Mouse (Mus musculus) left cerebral cortex, adult 2 months (tissue): ENCODE data around the gene Zfp691. TPM values are rescaled to one million over a fixed set of nuclear protein-coding genes. Genes with fewer than 3 reads are reported as not detected.

Source experiments
- DNase-seq, 2 experiments: peaks; one replicate each; pipeline ENCODE4 v3.0.0; 2021 to 2022; ENCODE audit warnings: low spot score in 2 of 2, mixed read lengths in 1 of 2; ENCODE audit errors: extremely low spot score in 1 of 2
- H3K27ac ChIP-seq: fragments of 200-600 bp; 2 replicates; pipeline ENCODE4 v1.8.1; 2022
- H3K4me3 ChIP-seq: fragments of 200-600 bp; 2 replicates; pipeline ENCODE4 v1.8.1; 2022
- CTCF ChIP-seq: fragments of 200-600 bp; IDR thresholded peaks from 2 replicates; pipeline ENCODE4 v1.8.1; 2022; ENCODE audit warnings: antibody characterized with exemption, mild to moderate bottlenecking, moderate library complexity
- intact Hi-C: fragments of 180-260 bp; cut with DNase I; formaldehyde crosslinking; loops from one replicate; pipeline ENCODE4 v1.15.1; 2025
- total RNA-seq, 2 experiments: library from RNA; stranded (reverse); gene quantifications; 2 replicates each; pipeline ENCODE4 v1.2.3; 2021

Zfp691 gene
- total RNA-seq, 2 experiments from 2014 or later: 7.5 to 7.8 TPM

DNA sequence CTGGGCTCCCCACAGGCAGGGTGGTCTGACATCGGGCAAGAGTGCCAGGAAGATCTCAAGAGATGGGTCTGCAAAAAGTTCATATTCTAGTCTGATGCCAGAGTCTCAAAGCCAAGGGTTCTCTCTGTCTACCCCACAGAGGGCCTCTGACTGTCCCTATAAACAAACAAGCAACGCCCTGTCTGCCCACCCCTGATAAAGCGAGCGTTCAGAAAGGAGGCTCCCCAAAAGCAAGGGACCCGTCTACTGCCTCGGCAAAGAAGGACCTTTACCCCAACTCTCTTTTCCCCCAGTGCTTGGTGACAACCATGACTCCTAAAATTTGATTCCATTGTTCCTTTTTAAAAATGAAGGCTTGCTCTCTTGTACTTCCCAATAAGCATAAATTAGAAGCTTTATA, 15.9 kb upstream of the Zfp691 start, which contains the start of gene Ermap:
Gene Ermap, minus strand, starts transcription at position 148 of the 400 bp plus-strand sequence.
- Histone ChIP-seq H3K27ac (no peak within 1 kb of the TSS), H3K4me3 (no peak within 1 kb of the TSS)
- TF ChIP-seq CTCF: no peak
- intact Hi-C loops: loop anchor here (10.0 kb wide), 1 partner anchor 545 kb away; no protein-coding TSS in a partner anchor
- DNase-seq: no peak

DNA sequence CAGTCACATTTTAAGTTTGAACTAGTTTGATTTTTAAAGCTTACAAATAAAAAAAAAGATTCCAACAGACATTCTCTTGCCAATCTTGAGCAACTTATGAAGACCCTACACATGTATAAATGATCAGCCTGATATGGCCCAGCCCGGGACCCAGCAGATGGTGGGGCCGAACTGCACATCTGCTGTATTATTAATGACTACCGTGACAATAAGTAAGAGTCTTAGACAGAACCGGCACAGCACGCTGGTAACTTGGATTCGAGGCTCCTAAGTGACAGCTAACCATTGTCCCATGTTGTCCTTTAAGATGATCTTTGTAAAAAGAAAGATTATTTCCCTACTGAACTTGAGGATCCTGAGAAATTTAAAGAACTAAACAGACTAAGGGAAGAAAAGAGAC, 15.4 kb upstream of the Zfp691 start:
- Histone ChIP-seq H3K27ac (no peak overlapping the region), H3K4me3 (no peak overlapping the region)
- DNase-seq: no peak
- TF ChIP-seq CTCF: no peak
- intact Hi-C loops: no loop called here

DNA sequence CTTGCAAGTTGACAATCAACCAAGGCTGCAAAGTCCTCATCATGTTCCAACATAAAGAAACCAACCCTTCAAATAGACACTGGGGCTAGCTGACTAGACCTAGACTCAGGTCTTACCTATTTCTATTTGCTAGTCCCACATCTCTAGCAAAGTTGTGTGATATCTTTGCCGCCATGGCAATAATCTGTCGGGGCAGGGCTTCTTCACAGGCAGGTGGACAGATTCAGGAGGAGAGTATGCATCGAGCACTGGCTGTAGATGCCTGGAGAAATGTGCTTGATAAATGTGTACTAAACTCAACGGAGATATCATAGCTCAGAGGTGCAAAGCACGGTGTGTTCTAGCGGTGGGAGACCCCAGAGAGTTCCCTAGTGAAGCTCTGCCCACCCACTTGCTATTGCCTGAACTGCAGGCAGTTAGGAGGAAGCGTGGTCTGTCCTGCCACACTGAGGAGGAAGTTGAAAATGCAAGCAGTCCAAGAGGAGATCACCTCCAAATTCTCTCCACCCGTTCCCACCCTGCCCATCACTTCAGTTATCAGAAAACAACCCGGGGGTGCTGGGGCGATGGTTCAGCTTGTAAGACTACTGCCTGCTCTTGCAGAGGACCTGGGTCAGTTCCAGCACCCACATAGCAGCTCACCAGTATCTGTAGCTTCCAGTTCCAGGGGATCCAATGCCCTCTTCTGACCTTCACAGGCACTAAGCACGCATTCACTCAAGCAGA, 14.2 kb upstream of the Zfp691 start:
- intact Hi-C loops: no loop called here
- DNase-seq: no peak
- peak; percentile 38 for TF ChIP-seq CTCF
- Histone ChIP-seq H3K4me3 (no peak overlapping the region), H3K27ac (no peak overlapping the region)

GRCm38 (mm10) chr4:119185771-119186170, 11.8 kb upstream of the Zfp691 start:
- no peak for TF ChIP-seq CTCF
- H3K27ac ChIP-seq: no peak overlapping the region
- intact Hi-C loops: no loop called here
- DNase-seq: no peak
- H3K4me3 ChIP-seq: no peak overlapping the region

- H3K27ac ChIP-seq: no peak overlapping the region
- no peak for TF ChIP-seq CTCF
- intact Hi-C loops: no loop called here
- no peak for DNase-seq
- no peak overlapping the region for H3K4me3 ChIP-seq
Measured at GRCm38 (mm10) chr4:119183525-119183924, 9.5 kb upstream of the Zfp691 start.

- H3K27ac ChIP-seq: no peak overlapping the region
- H3K4me3 ChIP-seq: no peak overlapping the region
- intact Hi-C loops: no loop called here
- no peak for TF ChIP-seq CTCF
- DNase-seq: no peak
Measured at GRCm38 (mm10) chr4:119181456-119181855, 7.5 kb upstream of the Zfp691 start.

DNA sequence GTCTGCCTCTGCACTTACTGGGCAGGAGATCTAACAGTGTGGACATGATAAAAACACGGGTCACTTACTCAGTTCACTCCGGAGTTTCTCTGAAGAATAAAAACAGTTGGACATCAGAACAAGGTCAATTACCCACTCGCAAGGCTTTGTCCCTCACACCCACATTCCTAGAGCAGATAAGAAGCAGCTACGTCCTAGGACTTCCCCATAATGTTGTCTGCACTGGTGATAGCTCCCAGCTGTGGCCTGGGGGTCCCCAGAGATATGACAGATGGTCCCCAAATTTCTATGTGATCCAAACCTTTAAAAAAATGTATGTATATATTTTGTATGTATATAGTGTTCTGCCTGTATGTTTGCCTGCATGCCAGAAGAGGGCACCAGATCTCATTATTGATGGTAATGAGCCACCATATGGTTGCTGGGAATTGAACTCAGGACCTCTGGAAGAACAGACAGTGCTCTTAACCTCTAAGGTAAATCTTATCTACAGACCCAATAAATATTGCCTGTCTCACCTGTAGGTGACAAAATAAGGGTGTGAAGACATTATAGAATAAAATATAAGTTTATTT, 6.2 kb upstream of the Zfp691 start:
- Histone ChIP-seq H3K27ac (no peak overlapping the region), H3K4me3 (no peak overlapping the region)
- TF ChIP-seq CTCF: no peak
- intact Hi-C loops: no loop called here
- DNase-seq: no peak

GRCm38 (mm10) chr4:119178331-119178730, 4.3 kb upstream of the Zfp691 start:
- intact Hi-C loops: loop anchor here (10.0 kb wide), 1 partner anchor 554 kb away; the partner anchor contains the start of genes Cfap57 and Ebna1bp2
- no peak for DNase-seq
- TF ChIP-seq CTCF: no peak
- no peak overlapping the region for H3K4me3 ChIP-seq
- H3K27ac ChIP-seq: no peak overlapping the region

DNA sequence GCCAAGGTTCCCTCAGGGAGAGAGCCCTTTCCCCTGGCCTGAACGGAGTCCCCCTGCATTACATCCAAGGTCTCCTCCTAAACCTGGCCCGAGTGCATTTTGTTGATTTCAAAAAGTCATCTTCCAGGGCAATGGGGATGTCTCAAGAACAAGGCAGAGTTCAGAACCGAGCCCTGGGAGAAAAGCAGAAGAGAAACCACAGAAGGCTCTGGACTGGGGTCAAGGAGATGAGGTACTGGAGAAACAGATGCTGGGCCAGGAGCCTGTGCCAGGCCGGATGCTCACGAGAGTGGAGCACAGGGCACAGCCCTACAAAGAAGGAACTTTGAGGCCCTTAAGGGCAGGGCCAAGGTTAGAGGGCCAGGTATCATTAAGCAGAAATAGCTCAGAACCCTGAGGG, 3.7 kb upstream of the Zfp691 start:
- H3K4me3 ChIP-seq: no peak overlapping the region
- TF ChIP-seq CTCF: no peak
- no peak for DNase-seq
- no peak overlapping the region for H3K27ac ChIP-seq
- intact Hi-C loops: loop anchor here (10.0 kb wide), 1 partner anchor 553 kb away; the partner anchor contains the start of genes Cfap57 and Ebna1bp2

DNA sequence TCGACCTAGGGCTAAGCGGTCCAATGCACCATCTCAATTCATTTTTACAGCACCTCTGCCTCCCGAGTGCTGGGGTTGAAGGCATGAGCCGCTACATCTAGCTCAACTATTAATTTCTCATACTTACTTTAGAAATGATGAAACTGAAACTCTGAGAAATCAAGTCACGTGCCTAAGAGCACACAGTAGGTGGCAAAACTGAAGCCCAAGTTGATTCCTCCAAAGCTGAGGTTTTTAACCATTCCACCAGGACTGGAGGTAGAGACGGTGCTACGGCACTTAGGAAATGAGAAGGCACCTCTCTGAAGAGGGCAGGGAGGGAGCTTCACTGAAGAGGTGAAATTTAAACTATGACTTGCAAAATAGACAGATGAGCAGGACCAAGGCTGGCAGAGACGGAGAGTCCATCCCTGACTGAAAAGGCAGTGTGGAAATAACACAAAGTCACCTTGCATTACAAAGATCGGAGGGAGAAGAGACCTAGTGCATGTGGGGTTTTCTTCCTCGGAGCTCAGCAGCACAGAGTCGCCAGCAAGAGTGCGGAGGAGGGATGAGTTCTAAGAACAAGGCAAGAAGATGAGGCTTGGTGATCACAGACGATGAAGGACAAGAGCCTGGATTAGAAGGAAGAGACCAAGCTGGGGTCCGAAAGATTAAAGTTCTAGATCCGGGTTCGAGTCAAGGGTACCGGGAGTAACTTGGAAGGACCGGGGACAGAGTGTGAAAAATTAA, 910 bp downstream of the Zfp691 start:
- DNase-seq: peak in 1 of 2 experiments; percentile 27
- Histone ChIP-seq H3K4me3 (peak overlapping the region; percentile 86), H3K27ac (peak overlapping the region; percentile 84)
- intact Hi-C loops: loop anchor here (10.0 kb wide), 1 partner anchor 548 kb away; the partner anchor contains the start of genes Cfap57 and Ebna1bp2
- TF ChIP-seq CTCF: no peak

DNA sequence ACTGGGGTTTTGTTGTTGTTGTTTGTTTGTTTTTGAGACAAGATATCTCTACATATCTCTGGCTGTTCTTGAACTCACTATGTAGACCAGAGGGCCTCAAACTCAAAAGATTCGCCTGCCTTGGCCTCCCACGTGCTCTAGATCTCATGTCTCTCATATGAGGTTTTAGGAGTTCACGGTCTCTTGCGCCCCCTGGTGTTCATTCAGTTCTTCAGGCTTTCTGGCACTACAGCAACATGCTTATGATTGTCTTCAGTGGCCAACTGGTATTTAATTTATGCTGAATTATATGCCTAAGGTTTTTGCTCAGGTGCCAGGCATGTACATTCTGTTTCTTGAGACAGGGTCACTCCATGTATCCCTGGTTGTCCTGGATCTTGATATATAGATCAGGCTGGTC, 6.3 kb downstream of the Zfp691 start:
- TF ChIP-seq CTCF: peak; percentile 91
- intact Hi-C loops: loop anchor here (1.0 kb wide), 1 partner anchor 162 kb away; no protein-coding TSS in a partner anchor
- no peak overlapping the region for H3K4me3 ChIP-seq
- peak; percentile 80 to 83 for DNase-seq
- H3K27ac ChIP-seq: no peak overlapping the region

- H3K4me3 ChIP-seq: no peak overlapping the region
- DNase-seq: no peak
- TF ChIP-seq CTCF: no peak
- no peak overlapping the region for H3K27ac ChIP-seq
- intact Hi-C loops: loop anchor here (1.0 kb wide), 1 partner anchor 162 kb away; no protein-coding TSS in a partner anchor
Measured at GRCm38 (mm10) chr4:119167068-119167467, 6.9 kb downstream of the Zfp691 start.
